Mouse (Mus musculus) embryonic fibroblast, embryonic 13.5 days (primary cell): ENCODE results near the gene Ercc8. TPM values are rescaled to one million over a fixed set of nuclear protein-coding genes. Genes with fewer than 3 reads are reported as not detected.

ENCODE experiments used
- H3K27ac ChIP-seq: 2 replicates; pipeline ENCODE4 v1.5.1; 2012; ENCODE audit warnings: low read length, control low read depth, inconsistent platforms; ENCODE audit not compliant: insufficient read depth
- H3K4me1 ChIP-seq: 2 replicates; pipeline ENCODE4 v1.6.1; 2011; ENCODE audit warnings: low read length; ENCODE audit not compliant: control insufficient read depth, insufficient read depth
- H3K4me3 ChIP-seq: 2 replicates; pipeline ENCODE4 v1.5.1; 2011; ENCODE audit warnings: mild to moderate bottlenecking, control low read depth, low read length; ENCODE audit not compliant: insufficient read depth
- CTCF ChIP-seq: IDR thresholded peaks from 2 replicates; pipeline ENCODE4 v1.5.1; 2011; ENCODE audit warnings: mild to moderate bottlenecking, control low read depth, low read length, moderate library complexity, borderline replicate concordance; ENCODE audit not compliant: insufficient read depth
- POLR2A ChIP-seq: IDR thresholded peaks from 2 replicates; pipeline ENCODE4 v1.6.1; 2011; ENCODE audit warnings: low read depth, mild to moderate bottlenecking, control low read depth, low read length, moderate library complexity
- polyA plus RNA-seq: library from polyadenylated mRNA; stranded (reverse); fragments of >200 nt; gene quantifications from 2 replicates; pipeline ENCODE4 v1.2.4, GENCODE M21; 2011; ENCODE audit warnings: low read depth; ENCODE audit not compliant: missing spikeins, insufficient read length

Gene Ercc8
- polyA plus RNA-seq = 5.5 and 8.4 TPM in 2 replicates

DNA sequence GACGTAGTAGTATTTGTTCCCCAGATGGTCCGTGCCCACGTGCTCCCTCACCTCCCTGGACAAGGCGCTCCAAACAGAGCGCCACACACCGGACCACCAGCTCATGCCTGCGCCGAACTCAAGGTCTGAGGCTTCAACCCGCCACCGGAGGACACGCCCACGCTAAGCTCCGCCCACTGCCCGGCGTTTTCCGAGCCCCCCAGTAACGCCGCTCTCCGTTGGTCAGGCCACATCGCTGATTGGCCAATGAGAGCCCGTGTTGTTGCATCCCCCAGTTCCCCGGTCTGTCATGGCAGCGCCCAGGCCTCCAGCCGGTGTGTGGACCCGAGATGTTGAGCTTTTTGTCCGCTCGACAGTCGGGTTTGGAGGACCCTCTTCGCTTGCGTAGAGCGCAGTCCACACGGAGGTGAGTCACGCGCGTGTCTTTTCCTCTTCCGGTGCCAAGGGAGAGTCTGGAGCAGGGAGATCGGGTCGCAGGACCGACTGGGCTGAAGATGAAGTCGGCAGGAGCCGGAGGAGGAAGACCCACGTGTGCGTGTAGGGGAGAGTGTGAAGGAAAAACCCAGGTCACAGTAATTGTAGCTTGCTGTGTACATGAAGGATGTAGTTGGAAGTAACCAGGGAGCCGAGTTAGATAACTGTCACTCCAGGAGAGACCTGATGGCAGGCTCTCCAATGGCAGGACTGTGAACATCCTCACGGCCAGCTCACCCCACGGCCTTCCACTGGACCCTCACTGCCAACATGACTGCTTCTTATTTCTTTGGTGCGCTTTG lies at the start of gene Ercc8, which contains the start of gene Ndufaf2:
Gene Ercc8 (plus strand): TSS at position 267 of the 776 bp plus-strand sequence.
Gene Ndufaf2 (minus strand): TSS at position 159 of the 776 bp plus-strand sequence.
- TF ChIP-seq POLR2A = peak; percentile 92
- TF ChIP-seq CTCF = 0 out of 2 replicates have a peak, but pooled peaks have one; percentile 3
- no peak within 1 kb of the TSS for H3K27ac ChIP-seq
- no peaks in the 10 kb centered on the region; the same call in 1 of the 2 replicates for H3K4me1 ChIP-seq
- peak within 1 kb of the TSS; percentile 90 for H3K4me3 ChIP-seq

- no peaks in the 10 kb centered on the region for H3K4me1 ChIP-seq
- no peak overlapping the region for H3K4me3 ChIP-seq
- no peak for TF ChIP-seq CTCF
- TF ChIP-seq POLR2A = no peak
- H3K27ac ChIP-seq = no peak overlapping the region
These were observed 47.6 kb upstream of the Ercc8 start for GRCm38 (mm10) chr13:108110929-108111328.

GRCm38 (mm10) chr13:108113536-108113935 lies 45.0 kb upstream of the Ercc8 start:
- no peaks in the 10 kb centered on the region for H3K4me1 ChIP-seq
- H3K4me3 ChIP-seq = no peak overlapping the region
- TF ChIP-seq POLR2A = no peak
- H3K27ac ChIP-seq = no peak overlapping the region

DNA sequence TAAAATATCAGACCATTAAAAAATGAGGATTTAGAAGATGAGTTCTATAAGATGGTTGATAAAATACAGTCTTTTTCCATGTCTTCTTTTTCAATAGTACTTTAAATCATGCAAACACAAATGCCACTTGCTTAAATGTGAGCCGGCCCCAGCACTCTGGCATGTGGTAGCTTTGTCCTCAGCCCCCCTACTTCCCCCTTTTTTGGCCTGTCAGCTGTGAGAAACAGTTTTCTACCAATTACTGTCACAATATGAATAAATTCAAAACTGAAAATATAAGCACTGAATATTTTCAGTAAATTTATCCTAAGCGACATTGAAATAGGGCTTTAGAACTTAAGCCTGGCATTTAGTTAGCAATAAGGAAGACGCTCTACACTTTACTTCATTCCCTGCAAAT lies 44.3 kb upstream of the Ercc8 start:
- no peak for TF ChIP-seq POLR2A
- no peak for TF ChIP-seq CTCF
- Histone ChIP-seq H3K27ac (no peak overlapping the region), H3K4me1 (no peaks in the 10 kb centered on the region), H3K4me3 (no peak overlapping the region)

- H3K27ac ChIP-seq = no peak overlapping the region
- H3K4me3 ChIP-seq = no peak overlapping the region
- H3K4me1 ChIP-seq = no peaks in the 10 kb centered on the region
- TF ChIP-seq CTCF (no peak), POLR2A (no peak)
These were observed 40.9 kb upstream of the Ercc8 start for GRCm38 (mm10) chr13:108117654-108118053.

DNA sequence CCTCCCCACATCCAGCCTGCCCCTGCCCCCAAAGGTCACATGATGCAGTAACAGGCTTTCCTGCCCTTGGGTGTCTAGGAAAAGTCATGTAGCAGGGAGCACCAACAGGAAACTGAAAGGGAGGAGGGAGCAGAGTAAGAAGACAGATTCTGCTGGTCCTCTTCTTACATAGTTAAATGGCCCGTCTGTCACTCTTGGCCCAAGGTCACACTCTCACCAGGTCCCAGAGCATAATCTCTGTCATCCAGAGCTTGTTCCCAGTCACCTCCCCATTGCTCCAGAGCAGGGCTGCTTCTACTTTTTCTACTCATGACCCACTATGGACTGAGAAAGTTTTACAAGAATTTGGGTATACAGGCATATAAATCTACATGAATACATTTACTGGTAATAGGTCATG lies 40.3 kb upstream of the Ercc8 start:
- Histone ChIP-seq H3K4me1 (no peaks in the 10 kb centered on the region), H3K4me3 (no peak overlapping the region), H3K27ac (no peak overlapping the region)
- TF ChIP-seq CTCF (no peak), POLR2A (no peak)

DNA sequence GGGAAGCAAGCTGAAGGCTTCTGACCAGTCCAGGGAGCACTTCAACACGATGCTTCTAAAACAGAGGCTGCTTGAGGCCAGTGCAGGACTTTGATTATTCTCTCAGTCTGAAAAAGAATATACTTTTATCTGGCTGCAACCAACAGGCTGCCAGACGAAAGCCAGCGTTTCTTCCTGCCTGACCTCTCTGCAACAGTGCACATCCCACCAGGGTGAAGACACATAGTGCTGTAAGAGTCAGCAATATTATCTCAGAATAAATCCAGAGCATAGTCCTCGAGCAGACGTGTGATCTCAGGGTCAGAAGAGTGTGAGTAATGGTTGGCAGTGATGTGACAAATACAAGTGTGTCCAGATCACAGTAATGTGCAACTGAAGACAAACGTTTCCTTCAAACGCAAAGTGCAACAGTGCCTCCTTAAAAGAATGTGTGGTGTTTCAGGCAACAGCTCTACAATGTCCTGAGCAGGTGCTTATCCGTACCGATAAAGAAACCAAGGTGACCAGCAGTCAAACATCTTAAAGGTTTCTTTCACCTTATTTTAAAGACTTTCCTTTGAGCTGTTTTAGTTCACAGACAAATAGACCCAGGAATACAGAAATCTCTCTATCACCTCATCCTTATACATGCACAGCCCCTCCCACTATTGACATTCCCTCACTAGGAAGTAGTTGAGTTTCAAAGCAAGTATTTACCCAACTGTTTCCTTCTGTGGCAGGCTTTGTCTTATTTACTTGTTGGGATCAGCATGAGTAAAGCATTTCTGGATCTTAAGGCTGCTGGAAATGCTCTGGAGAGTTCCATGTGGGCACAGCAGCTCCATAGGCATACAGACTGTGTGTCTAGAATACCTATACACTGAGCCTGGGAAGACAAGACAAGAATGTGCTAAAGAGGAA lies 38.9 kb upstream of the Ercc8 start:
- no peak for TF ChIP-seq CTCF
- no peak for TF ChIP-seq POLR2A
- Histone ChIP-seq H3K4me3 (no peak overlapping the region), H3K4me1 (no peaks in the 10 kb centered on the region), H3K27ac (no peak overlapping the region)

GRCm38 (mm10) chr13:108123109-108123723 lies 35.3 kb upstream of the Ercc8 start:
- TF ChIP-seq POLR2A = no peak
- no peak for TF ChIP-seq CTCF
- Histone ChIP-seq H3K27ac (no peak overlapping the region), H3K4me3 (no peak overlapping the region), H3K4me1 (no peaks in the 10 kb centered on the region)

DNA sequence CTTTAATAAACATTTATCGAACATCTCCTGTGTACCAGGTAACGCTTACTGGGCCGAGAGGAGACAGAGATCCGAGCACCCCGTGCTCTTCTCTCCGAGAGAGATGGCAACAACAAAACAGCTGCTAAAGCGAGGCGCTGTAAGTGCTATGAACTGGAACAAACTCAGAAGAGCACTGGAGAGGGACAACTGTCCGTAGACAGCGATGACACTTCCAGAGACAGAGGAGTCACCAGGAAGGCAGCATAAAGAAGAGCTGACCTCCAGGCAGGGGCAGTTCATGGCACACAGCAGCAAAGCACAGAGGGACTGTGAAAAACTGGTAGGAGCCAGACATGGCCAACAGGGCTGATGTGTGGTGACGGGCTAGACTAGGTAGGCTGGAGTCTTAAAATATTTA lies 34.4 kb upstream of the Ercc8 start:
- no peak for TF ChIP-seq CTCF
- TF ChIP-seq POLR2A = no peak
- Histone ChIP-seq H3K4me1 (no peaks in the 10 kb centered on the region), H3K27ac (no peak overlapping the region), H3K4me3 (no peak overlapping the region)
